Mouse (Mus musculus): Measurements from ENCODE around the gene Gdpd3.

- TF ChIP-seq POLR2A (IDR thresholded peaks at IDR 0.05; ENCODE audit: borderline replicate concordance, low read depth, low read length) = no peak
- no peak for TF ChIP-seq CTCF (IDR thresholded peaks at IDR 0.05; ENCODE audit: low read depth, low read length)
These were observed 18.3 kb downstream of the Gdpd3 start for GRCm38 (mm10) chr7:126784469-126784868.

Measured in bone marrow macrophage, adult 2 months (primary cell).